Mouse (Mus musculus): ENCODE results near the gene Akap12. TPM values are rescaled to one million over a fixed set of nuclear protein-coding genes. Genes with fewer than 3 reads are reported as not detected.

The Akap12 gene
- total and polyA plus RNA-seq, 2 experiments from 2014 or later, result 32.9 to 35.9 TPM

DNA sequence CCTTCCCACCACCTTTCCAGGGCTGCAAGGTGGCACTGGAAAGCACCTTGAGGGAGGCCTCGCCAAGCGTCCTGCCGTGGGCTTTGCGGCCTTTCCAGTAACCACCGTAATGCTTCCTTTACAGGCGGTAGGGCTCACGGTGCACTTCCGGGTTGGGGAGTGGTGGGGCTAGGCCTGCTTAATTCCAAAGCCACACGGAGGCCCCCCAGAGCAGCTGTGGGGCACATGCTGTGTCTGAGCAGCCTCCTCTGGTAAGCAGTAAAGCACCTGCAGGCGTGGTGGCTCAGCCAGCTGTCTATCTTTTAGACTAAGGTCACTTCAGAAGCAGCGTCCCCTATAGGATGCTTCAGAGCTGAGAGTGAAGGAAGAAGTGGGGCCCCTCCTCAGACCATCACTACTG lies 103.9 kb downstream of the Akap12 start:
- no peak overlapping the region for H3K27ac ChIP-seq
- no peak overlapping the region for H3K9ac ChIP-seq (replicated peaks; ENCODE audit: low read length)
- no peak overlapping the region for H3K4me3 ChIP-seq (ENCODE audit: low read length)
- no peaks in the 10 kb centered on the region for H3K9me3 ChIP-seq (ENCODE audit: low read length)
- ATAC-seq (no peak), DNase-seq (ENCODE audit: low spot score) (no peak)
- no peaks in the 10 kb centered on the region for H3K4me1 ChIP-seq (ENCODE audit: insufficient read depth, low read length)
- H3K36me3 ChIP-seq (ENCODE audit: insufficient read depth, low read length), result peaks cover 14% of the 10 kb centered on the region; the same call in 1 of the 2 replicates
- no peak overlapping the region for H3K4me2 ChIP-seq (ENCODE audit: low read depth, low read length)
- H3K27me3 ChIP-seq (ENCODE audit: insufficient read depth, low read length), result no peaks in the 10 kb centered on the region
- 89% methylated on average over 11 of the region's 11 CpGs for WGBS
- no peak for TF ChIP-seq CTCF (IDR thresholded peaks at IDR 0.05; ENCODE audit: low read depth)

- no peak overlapping the region for H3K4me3 ChIP-seq (ENCODE audit: low read length)
- no peaks in the 10 kb centered on the region for H3K27me3 ChIP-seq (ENCODE audit: insufficient read depth, low read length)
- peak; percentile 73 for TF ChIP-seq CTCF (IDR thresholded peaks at IDR 0.05; ENCODE audit: low read depth)
- ATAC-seq, result peak; percentile 65
- no peak overlapping the region for H3K9ac ChIP-seq (replicated peaks; ENCODE audit: low read length)
- H3K4me1 ChIP-seq (ENCODE audit: insufficient read depth, low read length), result no peaks in the 10 kb centered on the region
- no peaks in the 10 kb centered on the region for H3K9me3 ChIP-seq (ENCODE audit: low read length)
- 44% methylated on average over 5 of the region's 5 CpGs for WGBS
- no peak overlapping the region for H3K27ac ChIP-seq
- H3K4me2 ChIP-seq (ENCODE audit: low read depth, low read length), result no peak overlapping the region
- peak; percentile 73 for DNase-seq (ENCODE audit: low spot score)
- peaks cover 14% of the 10 kb centered on the region; the same call in 1 of the 2 replicates for H3K36me3 ChIP-seq (ENCODE audit: insufficient read depth, low read length)
Measured at GRCm38 (mm10) chr10:4372011-4372410, 105.8 kb downstream of the Akap12 start.

- Histone ChIP-seq H3K27ac (no peak overlapping the region), H3K4me1 (ENCODE audit: insufficient read depth, low read length) (no peaks in the 10 kb centered on the region), H3K36me3 (ENCODE audit: insufficient read depth, low read length) (peaks cover 14% of the 10 kb centered on the region; the same call in 1 of the 2 replicates), H3K4me2 (ENCODE audit: low read depth, low read length) (no peak overlapping the region), H3K4me3 (ENCODE audit: low read length) (no peak overlapping the region), H3K27me3 (ENCODE audit: insufficient read depth, low read length) (no peaks in the 10 kb centered on the region), H3K9ac (replicated peaks; ENCODE audit: low read length) (no peak overlapping the region), H3K9me3 (ENCODE audit: low read length) (no peaks in the 10 kb centered on the region)
- no peak for DNase-seq (ENCODE audit: low spot score)
- 64% methylated on average over 4 of the region's 4 CpGs for WGBS
- no peak for TF ChIP-seq CTCF (IDR thresholded peaks at IDR 0.05; ENCODE audit: low read depth)
- ATAC-seq, result no peak
Measured at GRCm38 (mm10) chr10:4373558-4373957, 107.4 kb downstream of the Akap12 start.

GRCm38 (mm10) chr10:4374239-4374638 lies 108.1 kb downstream of the Akap12 start:
- Histone ChIP-seq H3K9ac (replicated peaks; ENCODE audit: low read length) (no peak overlapping the region), H3K9me3 (ENCODE audit: low read length) (no peaks in the 10 kb centered on the region), H3K4me2 (ENCODE audit: low read depth, low read length) (no peak overlapping the region), H3K36me3 (ENCODE audit: insufficient read depth, low read length) (peaks cover 10% of the 10 kb centered on the region; the same call in 1 of the 2 replicates), H3K4me3 (ENCODE audit: low read length) (no peak overlapping the region), H3K27me3 (ENCODE audit: insufficient read depth, low read length) (no peaks in the 10 kb centered on the region), H3K27ac (no peak overlapping the region), H3K4me1 (ENCODE audit: insufficient read depth, low read length) (no peaks in the 10 kb centered on the region)
- TF ChIP-seq CTCF (IDR thresholded peaks at IDR 0.05; ENCODE audit: low read depth), result no peak
- DNase-seq (ENCODE audit: low spot score) (no peak), ATAC-seq (no peak)
- 96% methylated on average over 7 of the region's 7 CpGs for WGBS

GRCm38 (mm10) chr10:4374734-4375133 lies 108.6 kb downstream of the Akap12 start:
- DNase-seq (ENCODE audit: low spot score), result no peak
- Histone ChIP-seq H3K4me1 (ENCODE audit: insufficient read depth, low read length) (no peaks in the 10 kb centered on the region), H3K9me3 (ENCODE audit: low read length) (no peaks in the 10 kb centered on the region), H3K36me3 (ENCODE audit: insufficient read depth, low read length) (0 out of 2 replicates have a peak, but pooled peaks cover 10% of the 10 kb centered on the region), H3K4me3 (ENCODE audit: low read length) (no peak overlapping the region), H3K4me2 (ENCODE audit: low read depth, low read length) (no peak overlapping the region), H3K27me3 (ENCODE audit: insufficient read depth, low read length) (no peaks in the 10 kb centered on the region), H3K27ac (no peak overlapping the region), H3K9ac (replicated peaks; ENCODE audit: low read length) (no peak overlapping the region)
- no peak for TF ChIP-seq CTCF (IDR thresholded peaks at IDR 0.05; ENCODE audit: low read depth)
- no peak for ATAC-seq
- 83% methylated on average over 4 of the region's 4 CpGs for WGBS

- H3K36me3 ChIP-seq (ENCODE audit: insufficient read depth, low read length), result 0 out of 2 replicates have a peak, but pooled peaks cover 10% of the 10 kb centered on the region
- H3K9me3 ChIP-seq (ENCODE audit: low read length), result no peaks in the 10 kb centered on the region
- DNase-seq (ENCODE audit: low spot score), result no peak
- H3K4me3 ChIP-seq (ENCODE audit: low read length), result no peak overlapping the region
- no peaks in the 10 kb centered on the region for H3K4me1 ChIP-seq (ENCODE audit: insufficient read depth, low read length)
- ATAC-seq, result no peak
- no peak overlapping the region for H3K27ac ChIP-seq
- no peak overlapping the region for H3K4me2 ChIP-seq (ENCODE audit: low read depth, low read length)
- WGBS, result 36% methylated on average over 7 of the region's 7 CpGs
- TF ChIP-seq CTCF (IDR thresholded peaks at IDR 0.05; ENCODE audit: low read depth), result no peak
- H3K27me3 ChIP-seq (ENCODE audit: insufficient read depth, low read length), result no peaks in the 10 kb centered on the region
- no peak overlapping the region for H3K9ac ChIP-seq (replicated peaks; ENCODE audit: low read length)
Measured at GRCm38 (mm10) chr10:4375267-4375666, 109.1 kb downstream of the Akap12 start.

DNA sequence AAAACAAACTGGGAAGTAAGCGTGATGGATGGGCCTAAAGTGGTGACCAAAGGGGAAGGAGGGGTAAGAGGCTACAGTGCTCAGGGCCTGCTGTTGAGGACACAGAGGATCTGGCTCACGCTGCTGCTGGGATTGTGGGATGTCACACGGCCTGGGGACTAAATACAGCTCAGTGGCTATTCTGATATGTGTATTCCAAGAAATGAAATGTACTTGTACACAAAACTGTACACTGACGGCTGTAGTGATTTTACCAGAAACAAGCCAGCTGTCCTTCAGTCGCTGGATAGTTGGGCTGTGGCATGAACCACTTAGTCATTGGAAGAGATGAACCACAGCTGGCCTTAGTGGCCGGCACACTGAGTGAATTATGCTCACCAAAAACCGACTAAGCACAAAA lies 110.3 kb downstream of the Akap12 start:
- Histone ChIP-seq H3K27me3 (ENCODE audit: insufficient read depth, low read length) (no peaks in the 10 kb centered on the region), H3K4me3 (ENCODE audit: low read length) (no peak overlapping the region), H3K4me2 (ENCODE audit: low read depth, low read length) (no peak overlapping the region), H3K27ac (no peak overlapping the region), H3K9ac (replicated peaks; ENCODE audit: low read length) (no peak overlapping the region), H3K4me1 (ENCODE audit: insufficient read depth, low read length) (no peaks in the 10 kb centered on the region), H3K9me3 (ENCODE audit: low read length) (no peaks in the 10 kb centered on the region), H3K36me3 (ENCODE audit: insufficient read depth, low read length) (0 out of 2 replicates have a peak, but pooled peaks cover 10% of the 10 kb centered on the region)
- WGBS, result 76% methylated on average over 7 of the region's 7 CpGs
- DNase-seq (ENCODE audit: low spot score), result no peak
- ATAC-seq, result no peak
- no peak for TF ChIP-seq CTCF (IDR thresholded peaks at IDR 0.05; ENCODE audit: low read depth)

Data from hindbrain, postnatal 0 days (tissue).